Mouse (Mus musculus) olfactory bulb, adult 2 months (tissue): Measurements from ENCODE around the gene Rpap1. TPM values are rescaled to one million over a fixed set of nuclear protein-coding genes. Genes with fewer than 3 reads are reported as not detected.

Experiments
- H3K27ac ChIP-seq: fragments of 200-500 bp; 2 replicates; pipeline ENCODE4 v1.5.1; 2012; ENCODE audit warnings: low read depth, low read length; ENCODE audit not compliant: insufficient read depth
- H3K4me1 ChIP-seq: fragments of 200-500 bp; 2 replicates; pipeline ENCODE4 v1.6.1; 2012; ENCODE audit warnings: low read length; ENCODE audit not compliant: control insufficient read depth, insufficient read depth
- H3K4me3 ChIP-seq: fragments of 200-500 bp; 2 replicates; pipeline ENCODE4 v1.5.1; 2012; ENCODE audit warnings: mild to moderate bottlenecking, low read depth, low read length, moderate library complexity; ENCODE audit not compliant: insufficient read depth
- CTCF ChIP-seq: fragments of 200-500 bp; IDR thresholded peaks from 2 replicates; pipeline ENCODE4 v1.5.1; 2012; ENCODE audit warnings: low read depth, mild to moderate bottlenecking, low read length, moderate library complexity; ENCODE audit not compliant: insufficient read depth
- POLR2A ChIP-seq: fragments of 200-500 bp; IDR thresholded peaks from 2 replicates; pipeline ENCODE4 v1.6.1; 2012; ENCODE audit warnings: mild to moderate bottlenecking, low read depth, low read length, moderate library complexity; ENCODE audit not compliant: insufficient read depth
- WGBS: fragments of 180-500 bp; shearing (Covaris S2); methylation state at CpG from one replicate; pipeline ENCODE4 v1.1.7; 2018; 5-methylcytosine and 5-hydroxymethylcytosine counted together
- polyA plus RNA-seq: library from polyadenylated mRNA; stranded (reverse); fragments of >200 nt; gene quantifications from 2 replicates; pipeline ENCODE4 v1.2.4, GENCODE M21; 2012; ENCODE audit warnings: low replicate concordance; ENCODE audit not compliant: missing spikeins, insufficient read depth, insufficient read length

Gene Rpap1
- polyA plus RNA-seq, 1 experiment: not detected

DNA sequence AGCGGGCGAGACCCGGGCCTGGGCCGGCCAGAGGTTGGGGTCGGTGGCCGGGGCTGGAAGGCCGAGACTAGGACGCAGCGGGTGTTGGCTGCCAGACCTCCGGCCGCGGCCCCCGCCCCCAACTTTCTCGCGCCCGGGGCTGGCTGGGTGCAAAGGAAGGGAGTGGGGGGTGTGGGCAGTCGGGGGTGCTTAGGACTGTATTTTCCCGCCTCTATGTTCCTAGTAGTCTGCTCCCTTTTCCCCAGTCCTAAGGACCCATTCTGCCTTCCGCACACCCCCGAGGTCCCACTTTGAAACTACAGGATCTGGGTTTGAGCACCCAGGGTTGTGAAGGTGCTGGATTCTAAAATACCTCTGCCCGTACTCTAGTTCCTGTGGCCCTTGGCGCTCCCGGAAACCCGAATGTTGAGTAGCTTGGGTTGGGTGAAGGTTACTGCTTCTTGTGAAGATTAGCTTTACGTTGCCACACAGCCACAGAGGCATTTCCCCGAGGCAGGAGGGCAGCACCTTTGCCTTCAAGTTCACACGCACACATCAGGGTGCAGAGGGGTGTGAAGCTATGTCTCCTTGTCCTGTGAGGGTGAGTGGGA, 12.7 kb upstream of the Rpap1 start:
- Histone ChIP-seq H3K27ac (peak overlapping the region; percentile 74), H3K4me3 (peak overlapping the region; percentile 91), H3K4me1 (peaks cover 49% of the 10 kb centered on the region)
- TF ChIP-seq CTCF (no peak), POLR2A (no peak)
- under 1% methylated on average over 27 of the region's 27 CpGs for WGBS

DNA sequence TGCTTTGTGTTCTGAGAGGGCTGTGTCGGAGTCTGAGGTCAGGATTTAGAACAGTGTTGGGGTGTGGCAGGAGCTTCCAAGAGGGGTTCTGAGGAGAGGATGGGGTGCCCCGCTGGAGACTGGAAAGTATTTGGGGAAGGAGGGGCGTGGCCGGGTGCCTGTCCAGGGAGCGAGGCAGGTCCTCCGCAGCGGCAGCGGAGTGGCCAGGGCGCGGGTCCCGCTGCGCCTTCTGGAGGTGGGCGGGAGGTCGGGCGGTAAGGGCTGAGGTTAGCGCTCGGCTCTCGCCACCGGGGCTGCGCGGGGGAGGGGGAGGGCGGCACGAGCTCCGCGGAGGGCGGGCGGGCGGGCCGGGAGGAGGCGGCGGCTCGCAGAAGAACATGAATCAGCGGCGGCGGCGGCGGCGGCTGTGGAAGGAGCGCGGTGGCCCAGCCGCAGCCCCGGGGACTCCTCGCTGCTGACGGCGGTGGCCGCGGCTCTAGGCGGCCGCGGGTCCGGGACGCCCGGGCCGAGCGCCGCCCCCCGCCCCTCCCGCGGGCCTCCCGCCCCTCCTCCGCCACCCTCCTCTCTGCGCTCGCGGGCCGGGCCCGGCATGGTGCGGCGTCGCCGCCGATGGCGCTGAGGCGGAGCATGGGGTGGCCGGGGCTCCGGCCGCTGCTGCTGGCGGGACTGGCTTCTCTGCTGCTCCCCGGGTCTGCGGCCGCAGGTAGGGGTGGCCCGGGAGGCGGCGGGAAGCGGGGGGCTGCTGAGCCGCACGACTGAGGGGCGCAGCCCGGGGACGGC, 12.0 kb upstream of the Rpap1 start:
- Histone ChIP-seq H3K4me3 (peak overlapping the region; percentile 91), H3K27ac (peak overlapping the region; percentile 74; the same call in 1 of the 2 replicates), H3K4me1 (peaks cover 42% of the 10 kb centered on the region)
- TF ChIP-seq POLR2A (no peak), CTCF (no peak)
- WGBS: 1% methylated on average over 65 of the region's 89 CpGs

- 9% methylated on average over 13 of the region's 13 CpGs for WGBS
- no peak overlapping the region for H3K4me3 ChIP-seq
- no peak overlapping the region for H3K27ac ChIP-seq
- TF ChIP-seq CTCF: peak; percentile 67
- TF ChIP-seq POLR2A: no peak
- peaks cover 34% of the 10 kb centered on the region for H3K4me1 ChIP-seq
Observed at GRCm38 (mm10) chr2:119798246-119798927, 11.1 kb upstream of the Rpap1 start.

DNA sequence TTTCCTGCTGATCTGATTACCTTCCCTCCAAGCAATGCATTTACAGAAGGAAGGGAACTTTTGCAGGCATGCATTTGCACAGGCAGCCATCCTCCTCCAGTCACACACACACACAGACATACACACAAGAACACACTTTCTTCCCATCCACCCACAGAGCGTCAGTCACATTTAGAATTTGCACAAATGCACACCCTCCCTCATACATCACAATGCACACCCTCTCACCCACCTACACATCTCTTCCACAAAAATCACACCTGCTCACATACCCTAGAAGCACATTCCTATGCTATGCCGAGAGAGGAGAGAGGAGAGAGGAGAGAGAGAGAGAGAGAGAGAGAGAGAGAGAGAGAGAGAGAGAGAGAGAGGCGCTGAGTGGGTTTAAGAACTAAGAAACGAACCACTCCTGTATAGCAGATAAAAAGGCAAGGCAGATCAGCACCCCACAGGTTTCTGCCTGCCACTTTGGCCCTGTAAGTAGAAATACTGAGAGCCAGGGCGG, 10.0 kb upstream of the Rpap1 start, which contains the start of gene Tyro3:
TSS of gene Tyro3 (plus strand) at position 455 of the 505 bp plus-strand sequence.
- Histone ChIP-seq H3K4me3 (no peak within 1 kb of the TSS), H3K27ac (no peak within 1 kb of the TSS), H3K4me1 (peaks cover 24% of the 10 kb centered on the region)
- 54% methylated on average over 5 of the region's 5 CpGs for WGBS
- TF ChIP-seq CTCF (no peak), POLR2A (no peak)

DNA sequence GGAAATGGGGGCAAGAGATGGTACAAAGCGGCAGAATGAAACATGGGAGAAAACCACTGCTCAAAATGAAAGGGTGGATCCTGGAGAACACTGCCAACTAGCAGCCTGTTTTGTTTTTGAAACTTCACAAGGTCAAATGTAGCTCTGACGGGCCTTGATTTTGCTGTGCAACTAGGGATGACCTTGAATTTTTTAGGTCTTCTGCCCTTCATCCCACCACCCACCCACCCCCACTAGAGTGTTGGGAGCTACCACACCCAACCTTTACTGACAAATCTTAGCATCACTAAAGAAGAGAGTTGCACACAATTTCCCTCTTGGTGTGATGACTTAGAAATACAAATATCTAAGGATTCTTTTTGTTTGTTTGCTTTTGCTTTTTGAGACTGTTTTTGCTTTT, 2.7 kb upstream of the Rpap1 start:
- TF ChIP-seq CTCF (no peak), POLR2A (no peak)
- Histone ChIP-seq H3K27ac (no peak overlapping the region), H3K4me1 (no peaks in the 10 kb centered on the region), H3K4me3 (no peak overlapping the region)
- WGBS: 91% methylated on average over 2 of the region's 2 CpGs

DNA sequence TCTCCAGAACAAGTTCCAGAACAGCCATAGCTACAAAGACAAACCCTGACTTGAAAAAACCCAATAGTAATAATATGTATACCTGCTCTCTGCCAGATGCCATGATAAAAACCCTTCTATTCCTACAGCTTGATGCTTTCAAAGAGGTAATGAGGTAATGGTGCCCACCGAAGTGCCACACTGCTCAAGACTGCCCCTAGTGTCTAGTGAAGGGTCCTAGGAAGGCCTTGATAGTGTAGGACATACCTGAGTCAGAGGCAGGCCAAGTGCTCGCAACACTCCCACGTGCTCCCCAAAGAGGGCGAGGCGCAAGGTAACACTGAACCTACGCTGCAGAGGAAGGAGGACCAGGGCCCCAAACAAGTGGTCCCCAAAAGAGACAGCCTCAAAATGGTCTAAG, 20.1 kb downstream of the Rpap1 start:
- TF ChIP-seq POLR2A (no peak), CTCF (no peak)
- 93% methylated on average over 6 of the region's 6 CpGs for WGBS
- peaks cover 3% of the 10 kb centered on the region for H3K4me1 ChIP-seq
- no peak overlapping the region for H3K4me3 ChIP-seq
- H3K27ac ChIP-seq: no peak overlapping the region

- WGBS: 45% methylated on average over 4 of the region's 4 CpGs
- Histone ChIP-seq H3K4me3 (no peak overlapping the region), H3K4me1 (peaks cover 4% of the 10 kb centered on the region), H3K27ac (no peak overlapping the region)
- no peak for TF ChIP-seq CTCF
Observed at GRCm38 (mm10) chr2:119763924-119764323, 23.4 kb downstream of the Rpap1 start.

DNA sequence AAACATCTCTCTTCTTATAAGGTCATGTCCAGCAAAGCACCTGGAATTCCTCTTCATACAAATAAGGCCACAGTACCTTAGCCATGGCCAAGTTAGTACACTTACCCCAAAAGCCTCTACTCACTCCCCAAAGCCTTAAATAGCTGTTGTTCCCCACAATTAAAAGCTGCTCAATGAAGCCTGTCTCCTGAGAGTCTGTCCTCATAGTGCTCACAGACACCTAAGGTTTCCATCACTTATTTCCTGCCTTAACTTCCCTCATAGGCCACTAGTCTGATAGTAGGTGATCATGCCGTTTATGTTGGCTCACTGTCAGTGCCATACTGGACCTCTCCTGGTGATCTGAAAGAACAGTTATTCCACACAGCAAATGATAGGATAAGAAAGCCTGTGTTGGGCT, 25.1 kb downstream of the Rpap1 start:
- no peak for TF ChIP-seq POLR2A
- no peak for TF ChIP-seq CTCF
- H3K4me3 ChIP-seq: no peak overlapping the region
- H3K27ac ChIP-seq: no peak overlapping the region
- 78% methylated on average over 1 of the region's 1 CpGs for WGBS
- peaks cover 13% of the 10 kb centered on the region for H3K4me1 ChIP-seq

GRCm38 (mm10) chr2:119760251-119760650, 27.1 kb downstream of the Rpap1 start, which contains the start of gene Ltk:
Ltk (minus strand) TSS chr2:119760431.
- Histone ChIP-seq H3K27ac (no peak within 1 kb of the TSS), H3K4me1 (peaks cover 13% of the 10 kb centered on the region), H3K4me3 (no peak within 1 kb of the TSS)
- 41% methylated on average over 9 of the region's 9 CpGs for WGBS
- TF ChIP-seq POLR2A (no peak), CTCF (no peak)
